Mouse (Mus musculus): Measurements from ENCODE around the gene Herc4. TPM values are rescaled to one million over a fixed set of nuclear protein-coding genes. Genes with fewer than 3 reads are reported as not detected.

Gene Herc4
- polyA plus RNA-seq, 1 experiment from 2014 or later = 53.8 TPM

DNA sequence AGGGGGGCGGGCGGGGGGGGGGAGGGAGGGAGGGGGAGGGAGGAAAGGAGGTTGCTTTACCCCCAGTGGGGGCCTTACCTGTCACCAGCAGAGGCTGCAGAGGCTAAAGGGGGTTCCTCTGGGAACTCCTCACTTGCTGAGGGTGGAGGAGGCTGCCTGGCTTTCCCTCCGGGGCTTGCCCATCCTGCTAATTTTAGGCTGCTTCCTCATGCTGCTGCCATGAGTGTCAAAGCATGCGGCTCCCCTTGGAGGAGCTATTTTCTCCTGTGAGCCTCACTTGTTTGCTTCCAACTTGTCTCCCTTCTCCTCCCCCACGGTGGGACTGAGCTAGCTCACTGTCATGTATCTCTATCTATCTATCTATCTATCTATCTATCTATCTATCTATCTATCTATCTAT is 12.8 kb upstream of the Herc4 start:
- Histone ChIP-seq H3K27me3 (ENCODE audit: control insufficient read depth, insufficient read depth, low read length) (no peaks in the 10 kb centered on the region), H3K4me3 (ENCODE audit: low read length) (no peak overlapping the region), H3K27ac (ENCODE audit: low read depth, low read length) (no peak overlapping the region), H3K9me3 (ENCODE audit: control insufficient read depth, low read length) (no peaks in the 10 kb centered on the region), H3K36me3 (ENCODE audit: control insufficient read depth, insufficient read depth, low read length) (no peaks in the 10 kb centered on the region), H3K9ac (ENCODE audit: low read depth, low read length) (no peak overlapping the region), H3K4me1 (ENCODE audit: control insufficient read depth, insufficient read depth, low read length) (no peaks in the 10 kb centered on the region), H3K4me2 (replicated peaks; ENCODE audit: low read depth, low read length) (no peak overlapping the region)
- WGBS = 43% methylated on average over 3 of the region's 5 CpGs
- no peak for ATAC-seq (ENCODE audit: low FRiP score, low TSS enrichment)

DNA sequence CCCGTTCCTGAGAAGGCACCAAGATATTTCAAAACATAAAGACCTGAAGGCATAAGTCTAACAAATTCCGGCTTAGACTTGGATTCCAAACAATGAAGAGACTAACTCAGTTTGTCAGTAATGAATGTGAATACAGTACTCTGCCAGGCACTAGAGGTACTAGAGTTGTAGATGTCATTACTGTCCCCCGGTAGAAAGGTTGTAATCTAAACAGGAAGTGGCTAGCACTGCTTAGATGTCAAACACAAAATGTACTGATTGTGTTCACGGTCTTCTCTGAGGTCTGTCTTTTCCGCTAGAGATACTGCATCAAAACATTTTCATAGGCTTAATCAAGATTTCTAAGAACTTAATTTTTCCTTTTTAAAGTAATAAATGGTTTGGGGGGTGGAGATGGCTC is 12.0 kb upstream of the Herc4 start:
- no peaks in the 10 kb centered on the region for H3K36me3 ChIP-seq (ENCODE audit: control insufficient read depth, insufficient read depth, low read length)
- no peak overlapping the region for H3K27ac ChIP-seq (ENCODE audit: low read depth, low read length)
- H3K9ac ChIP-seq (ENCODE audit: low read depth, low read length) = no peak overlapping the region
- no peak overlapping the region for H3K4me3 ChIP-seq (ENCODE audit: low read length)
- no peaks in the 10 kb centered on the region for H3K27me3 ChIP-seq (ENCODE audit: control insufficient read depth, insufficient read depth, low read length)
- no peaks in the 10 kb centered on the region for H3K4me1 ChIP-seq (ENCODE audit: control insufficient read depth, insufficient read depth, low read length)
- no peak for ATAC-seq (ENCODE audit: low FRiP score, low TSS enrichment)
- H3K4me2 ChIP-seq (replicated peaks; ENCODE audit: low read depth, low read length) = no peak overlapping the region
- WGBS = 74% methylated on average over 5 of the region's 5 CpGs
- H3K9me3 ChIP-seq (ENCODE audit: control insufficient read depth, low read length) = no peaks in the 10 kb centered on the region

DNA sequence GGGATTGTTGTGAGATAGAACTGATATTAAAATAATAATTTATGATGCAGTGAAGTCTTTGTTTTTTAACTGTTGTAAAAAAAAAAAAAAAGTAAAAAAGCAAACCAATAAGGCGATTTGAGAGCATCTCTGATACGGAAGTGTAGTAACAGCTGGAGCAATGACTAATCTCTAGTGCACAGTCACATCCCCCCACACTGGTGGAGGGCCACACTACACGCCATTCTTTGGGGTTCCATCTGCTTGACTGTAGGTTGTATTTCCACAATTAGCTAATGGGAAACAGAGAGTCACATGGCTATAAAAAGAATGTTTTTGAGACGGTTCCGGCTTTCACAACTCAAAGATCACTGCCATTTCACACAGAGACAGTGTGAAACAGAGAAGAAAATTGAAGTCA is 9.5 kb upstream of the Herc4 start:
- Histone ChIP-seq H3K36me3 (ENCODE audit: control insufficient read depth, insufficient read depth, low read length) (no peaks in the 10 kb centered on the region), H3K9ac (ENCODE audit: low read depth, low read length) (no peak overlapping the region), H3K27me3 (ENCODE audit: control insufficient read depth, insufficient read depth, low read length) (no peaks in the 10 kb centered on the region), H3K9me3 (ENCODE audit: control insufficient read depth, low read length) (no peaks in the 10 kb centered on the region), H3K4me3 (ENCODE audit: low read length) (no peak overlapping the region), H3K4me1 (ENCODE audit: control insufficient read depth, insufficient read depth, low read length) (no peaks in the 10 kb centered on the region), H3K27ac (ENCODE audit: low read depth, low read length) (no peak overlapping the region), H3K4me2 (replicated peaks; ENCODE audit: low read depth, low read length) (no peak overlapping the region)
- ATAC-seq (ENCODE audit: low FRiP score, low TSS enrichment) = no peak
- 81% methylated on average over 5 of the region's 5 CpGs for WGBS

DNA sequence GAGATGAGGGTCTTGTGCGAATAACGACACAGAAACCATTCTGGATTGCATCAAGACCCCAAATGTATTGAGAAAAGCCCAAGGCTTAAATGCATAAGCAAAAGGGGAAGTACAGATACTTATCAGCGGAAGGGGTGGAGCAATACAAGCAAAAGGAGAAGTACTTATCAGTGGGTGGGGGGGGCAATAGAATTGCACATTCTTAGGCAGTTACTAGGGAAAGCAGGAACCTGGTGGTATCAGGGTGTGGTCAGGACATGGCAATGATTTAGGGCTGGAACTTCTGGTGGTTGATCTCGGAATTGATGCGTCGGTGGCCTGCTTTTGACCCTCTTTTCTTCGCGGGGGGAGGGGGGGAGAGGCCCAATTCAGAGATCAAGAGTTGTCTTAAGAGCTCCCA is 7.7 kb upstream of the Herc4 start:
- no peak overlapping the region for H3K4me3 ChIP-seq (ENCODE audit: low read length)
- no peak for ATAC-seq (ENCODE audit: low FRiP score, low TSS enrichment)
- H3K9me3 ChIP-seq (ENCODE audit: control insufficient read depth, low read length) = no peaks in the 10 kb centered on the region
- H3K4me1 ChIP-seq (ENCODE audit: control insufficient read depth, insufficient read depth, low read length) = no peaks in the 10 kb centered on the region
- no peak overlapping the region for H3K9ac ChIP-seq (ENCODE audit: low read depth, low read length)
- WGBS = 79% methylated on average over 8 of the region's 8 CpGs
- no peaks in the 10 kb centered on the region for H3K27me3 ChIP-seq (ENCODE audit: control insufficient read depth, insufficient read depth, low read length)
- no peaks in the 10 kb centered on the region for H3K36me3 ChIP-seq (ENCODE audit: control insufficient read depth, insufficient read depth, low read length)
- H3K27ac ChIP-seq (ENCODE audit: low read depth, low read length) = no peak overlapping the region
- H3K4me2 ChIP-seq (replicated peaks; ENCODE audit: low read depth, low read length) = no peak overlapping the region

DNA sequence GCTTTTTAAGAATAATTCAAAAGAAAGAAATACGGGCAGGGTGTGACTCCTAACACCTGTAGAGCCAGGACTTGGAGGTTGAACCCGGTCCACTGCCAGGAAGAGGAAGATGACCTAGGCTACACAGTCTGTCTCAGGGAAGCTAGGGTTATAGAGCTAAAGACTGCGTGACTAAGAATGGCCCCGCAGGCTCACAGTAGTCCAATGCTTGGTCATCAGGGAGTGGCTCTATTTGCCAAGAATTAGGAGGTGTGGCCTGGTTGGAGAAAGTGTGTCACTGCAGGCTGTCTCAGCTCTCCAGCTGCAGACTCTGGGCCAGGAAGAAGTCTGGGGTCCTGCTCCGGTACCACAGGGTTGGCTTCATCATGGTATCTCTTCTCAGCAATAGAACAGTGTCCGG is 6.9 kb upstream of the Herc4 start:
- WGBS = 94% methylated on average over 6 of the region's 6 CpGs
- Histone ChIP-seq H3K9ac (ENCODE audit: low read depth, low read length) (no peak overlapping the region), H3K36me3 (ENCODE audit: control insufficient read depth, insufficient read depth, low read length) (no peaks in the 10 kb centered on the region), H3K27ac (ENCODE audit: low read depth, low read length) (no peak overlapping the region), H3K27me3 (ENCODE audit: control insufficient read depth, insufficient read depth, low read length) (no peaks in the 10 kb centered on the region), H3K4me3 (ENCODE audit: low read length) (no peak overlapping the region), H3K9me3 (ENCODE audit: control insufficient read depth, low read length) (no peaks in the 10 kb centered on the region), H3K4me2 (replicated peaks; ENCODE audit: low read depth, low read length) (no peak overlapping the region), H3K4me1 (ENCODE audit: control insufficient read depth, insufficient read depth, low read length) (no peaks in the 10 kb centered on the region)
- ATAC-seq (ENCODE audit: low FRiP score, low TSS enrichment) = no peak

DNA sequence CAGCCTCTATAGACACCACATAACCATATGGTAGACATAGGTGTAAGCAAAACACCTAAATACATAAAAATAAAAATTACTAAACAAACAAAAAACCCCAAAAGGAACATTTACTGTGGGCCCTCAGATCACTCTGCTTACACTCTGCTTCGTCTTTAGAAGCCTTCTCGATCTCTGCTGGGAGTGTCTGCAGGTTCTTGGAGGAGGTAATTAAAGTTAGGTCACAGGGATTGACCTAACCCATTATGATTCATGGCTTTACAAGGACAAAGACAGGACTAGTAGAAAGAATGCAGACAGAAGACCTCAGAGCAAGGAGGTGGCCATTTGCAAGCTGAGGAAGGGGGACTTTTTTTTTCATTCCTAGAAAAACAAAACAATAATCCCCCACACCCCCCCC is 6.4 kb upstream of the Herc4 start:
- H3K4me1 ChIP-seq (ENCODE audit: control insufficient read depth, insufficient read depth, low read length) = no peaks in the 10 kb centered on the region
- H3K4me3 ChIP-seq (ENCODE audit: low read length) = no peak overlapping the region
- H3K9me3 ChIP-seq (ENCODE audit: control insufficient read depth, low read length) = no peaks in the 10 kb centered on the region
- H3K9ac ChIP-seq (ENCODE audit: low read depth, low read length) = no peak overlapping the region
- 52% methylated on average over 2 of the region's 2 CpGs for WGBS
- H3K36me3 ChIP-seq (ENCODE audit: control insufficient read depth, insufficient read depth, low read length) = no peaks in the 10 kb centered on the region
- no peaks in the 10 kb centered on the region for H3K27me3 ChIP-seq (ENCODE audit: control insufficient read depth, insufficient read depth, low read length)
- H3K4me2 ChIP-seq (replicated peaks; ENCODE audit: low read depth, low read length) = no peak overlapping the region
- no peak overlapping the region for H3K27ac ChIP-seq (ENCODE audit: low read depth, low read length)
- ATAC-seq (ENCODE audit: low FRiP score, low TSS enrichment) = no peak

DNA sequence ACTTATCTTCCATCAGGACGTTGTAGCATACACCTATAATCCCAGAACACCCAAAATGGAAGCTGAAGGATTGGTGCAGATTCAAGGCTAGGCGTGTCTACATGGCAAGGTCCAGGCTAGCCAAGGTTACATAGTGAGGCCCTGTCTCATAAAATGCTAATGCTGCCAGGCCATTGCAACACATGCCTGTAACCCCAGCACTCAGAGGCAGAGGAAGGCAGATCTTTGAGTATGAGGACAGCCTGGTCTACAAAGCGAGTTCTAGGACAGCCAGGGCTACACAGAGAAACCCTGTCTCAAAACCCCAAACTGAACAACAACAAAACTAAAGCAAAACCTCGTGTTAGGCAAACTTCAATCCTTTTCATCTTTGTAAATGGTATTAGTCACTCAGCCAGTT is 5.5 kb upstream of the Herc4 start:
- ATAC-seq (ENCODE audit: low FRiP score, low TSS enrichment) = no peak
- no peaks in the 10 kb centered on the region for H3K36me3 ChIP-seq (ENCODE audit: control insufficient read depth, insufficient read depth, low read length)
- no peak overlapping the region for H3K4me2 ChIP-seq (replicated peaks; ENCODE audit: low read depth, low read length)
- H3K9ac ChIP-seq (ENCODE audit: low read depth, low read length) = no peak overlapping the region
- 82% methylated on average over 4 of the region's 4 CpGs for WGBS
- H3K27me3 ChIP-seq (ENCODE audit: control insufficient read depth, insufficient read depth, low read length) = no peaks in the 10 kb centered on the region
- no peak overlapping the region for H3K27ac ChIP-seq (ENCODE audit: low read depth, low read length)
- H3K9me3 ChIP-seq (ENCODE audit: control insufficient read depth, low read length) = no peaks in the 10 kb centered on the region
- no peak overlapping the region for H3K4me3 ChIP-seq (ENCODE audit: low read length)
- no peaks in the 10 kb centered on the region for H3K4me1 ChIP-seq (ENCODE audit: control insufficient read depth, insufficient read depth, low read length)

DNA sequence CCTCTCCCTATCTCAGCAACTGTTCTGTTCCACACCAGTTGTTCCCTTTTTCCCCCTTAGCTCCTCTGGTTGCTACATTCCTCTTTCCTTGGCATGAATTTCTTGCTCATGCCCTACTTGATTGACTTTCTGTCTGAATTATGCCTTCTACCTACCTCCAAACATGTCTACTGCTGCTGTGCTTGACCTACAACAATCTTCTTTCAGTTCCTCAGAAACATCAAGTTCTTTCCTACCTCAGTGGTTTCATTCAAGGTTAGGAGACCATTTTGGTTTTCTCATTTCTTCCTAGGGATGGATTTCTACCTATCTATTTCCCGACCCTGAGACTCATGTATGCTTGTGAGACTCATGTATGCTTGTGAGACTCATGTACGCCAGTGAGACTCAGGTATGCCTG is 3.8 kb upstream of the Herc4 start:
- WGBS = 78% methylated on average over 2 of the region's 2 CpGs
- Histone ChIP-seq H3K36me3 (ENCODE audit: control insufficient read depth, insufficient read depth, low read length) (no peaks in the 10 kb centered on the region), H3K27ac (ENCODE audit: low read depth, low read length) (no peak overlapping the region), H3K27me3 (ENCODE audit: control insufficient read depth, insufficient read depth, low read length) (no peaks in the 10 kb centered on the region), H3K4me2 (replicated peaks; ENCODE audit: low read depth, low read length) (no peak overlapping the region), H3K9me3 (ENCODE audit: control insufficient read depth, low read length) (no peaks in the 10 kb centered on the region), H3K4me3 (ENCODE audit: low read length) (no peak overlapping the region), H3K4me1 (ENCODE audit: control insufficient read depth, insufficient read depth, low read length) (no peaks in the 10 kb centered on the region), H3K9ac (ENCODE audit: low read depth, low read length) (no peak overlapping the region)
- ATAC-seq (ENCODE audit: low FRiP score, low TSS enrichment) = no peak

DNA sequence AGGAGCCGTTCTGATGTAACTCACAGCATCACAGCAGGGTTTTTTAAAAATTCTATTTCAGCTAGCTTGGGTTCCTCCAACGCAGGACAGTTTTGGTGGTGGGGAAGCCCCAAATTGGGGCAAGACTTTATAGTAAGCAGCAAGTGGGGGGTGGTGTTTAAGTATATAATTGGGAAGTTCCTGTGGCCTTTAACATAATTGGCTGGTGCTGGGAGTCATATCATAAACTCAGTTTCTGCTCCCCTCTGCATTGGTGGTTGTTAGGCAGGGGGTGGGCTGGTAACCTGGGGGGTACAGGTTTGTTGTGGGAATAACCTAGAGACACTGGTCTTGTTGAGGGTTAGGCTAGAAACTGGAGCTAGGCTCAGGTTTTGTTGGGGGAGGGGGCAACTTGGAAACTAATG is 2.7 kb upstream of the Herc4 start:
- Histone ChIP-seq H3K36me3 (ENCODE audit: control insufficient read depth, insufficient read depth, low read length) (0 out of 2 replicates have a peak, but pooled peaks cover 2% of the 10 kb centered on the region), H3K4me1 (ENCODE audit: control insufficient read depth, insufficient read depth, low read length) (no peaks in the 10 kb centered on the region), H3K27me3 (ENCODE audit: control insufficient read depth, insufficient read depth, low read length) (no peaks in the 10 kb centered on the region), H3K27ac (ENCODE audit: low read depth, low read length) (no peak overlapping the region), H3K4me3 (ENCODE audit: low read length) (no peak overlapping the region), H3K9me3 (ENCODE audit: control insufficient read depth, low read length) (no peaks in the 10 kb centered on the region), H3K9ac (ENCODE audit: low read depth, low read length) (no peak overlapping the region), H3K4me2 (replicated peaks; ENCODE audit: low read depth, low read length) (no peak overlapping the region)
- ATAC-seq (ENCODE audit: low FRiP score, low TSS enrichment) = no peak
- WGBS = 71% methylated on average over 2 of the region's 2 CpGs
